Mouse (Mus musculus): Measurements from ENCODE around the gene Gm13271.
"Not testable (repeated sequence)": the region's sequence is repeated elsewhere in the genome, so short reads cannot be mapped to it uniquely, and the experiment has no call there.

The Gm13271 gene

DNA sequence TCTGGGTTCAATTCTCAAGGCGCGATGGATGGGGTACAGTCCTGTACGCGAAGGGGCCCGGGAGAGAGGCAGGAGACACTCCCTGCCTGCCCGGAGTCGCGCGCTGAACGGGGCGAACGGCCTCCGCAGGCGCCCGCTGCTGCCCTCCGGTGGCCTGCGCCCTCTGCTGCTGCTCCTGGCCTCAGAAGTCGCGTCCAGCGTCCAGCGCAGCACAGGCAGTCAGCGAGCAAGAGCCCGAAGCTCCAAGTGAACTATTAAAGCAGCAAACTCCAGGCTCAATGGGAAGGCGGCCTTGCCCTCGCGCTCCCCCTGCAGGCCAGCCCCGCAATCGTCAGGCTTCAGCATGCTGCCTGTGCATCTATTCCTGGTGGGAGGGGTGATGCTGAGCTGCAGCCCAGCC, 5.8 kb downstream of the Gm13271 start:
- not testable (repeated sequence) for DNase-seq (ENCODE audit: extremely low read depth, low read depth)

- DNase-seq (ENCODE audit: extremely low read depth, low read depth) = not testable (repeated sequence)
These were observed 7.1 kb downstream of the Gm13271 start for GRCm38 (mm10) chr4:88761776-88762175.

DNA sequence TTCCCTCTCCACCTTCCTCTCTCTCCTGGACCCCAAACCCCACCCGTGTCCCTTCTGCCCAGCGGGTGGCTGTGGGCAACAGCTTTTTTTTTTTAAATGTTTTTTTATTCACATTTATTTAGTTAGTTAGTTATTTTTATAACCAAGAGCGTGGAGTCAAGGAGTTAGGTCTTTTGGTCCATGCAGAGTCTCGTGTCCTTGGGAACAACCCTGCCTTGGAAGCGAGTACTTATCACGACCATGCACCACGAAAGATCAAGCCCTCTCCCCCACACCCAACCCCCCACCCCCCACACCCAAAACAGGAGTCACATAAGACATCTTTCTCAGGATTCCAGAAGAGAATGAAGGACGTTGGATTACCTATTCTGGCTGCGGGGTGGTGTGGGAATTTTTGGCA, 7.7 kb downstream of the Gm13271 start:
- not testable (repeated sequence) for DNase-seq (ENCODE audit: extremely low read depth, low read depth)

GRCm38 (mm10) chr4:88763384-88764018, 8.8 kb downstream of the Gm13271 start:
- DNase-seq (ENCODE audit: extremely low read depth, low read depth) = not testable (repeated sequence)

DNA sequence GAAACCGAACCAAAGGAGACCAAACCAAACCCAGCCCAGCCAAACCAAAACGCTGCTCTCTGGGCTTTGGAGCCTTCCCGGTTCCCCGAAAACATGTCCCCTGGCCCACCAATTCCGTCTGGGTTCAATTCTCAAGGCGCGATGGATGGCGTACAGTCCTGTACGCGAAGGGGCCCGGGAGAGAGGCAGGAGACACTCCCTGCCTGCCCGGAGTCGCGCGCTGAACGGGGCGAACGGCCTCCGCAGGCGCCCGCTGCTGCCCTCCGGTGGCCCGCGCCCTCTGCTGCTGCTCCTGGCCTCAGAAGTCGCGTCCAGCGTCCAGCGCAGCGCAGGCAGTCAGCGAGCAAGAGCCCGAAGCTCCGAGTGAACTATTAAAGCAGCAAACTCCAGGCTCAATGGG, 18.9 kb downstream of the Gm13271 start, which contains the start of gene Gm13290:
Gene Gm13290, plus strand, starts transcription at position 301 of the 400 bp plus-strand sequence.
- DNase-seq (ENCODE audit: extremely low read depth, low read depth) = not testable (repeated sequence)

GRCm38 (mm10) chr4:88776622-88777021, 22.0 kb downstream of the Gm13271 start, which contains the start of gene Gm13289:
Gene Gm13289, plus strand, starts transcription at chr4:88776922.
- not testable (repeated sequence) for DNase-seq (ENCODE audit: extremely low read depth, low read depth)

GRCm38 (mm10) chr4:88779550-88779949, 24.9 kb downstream of the Gm13271 start, which contains the start of gene Gm13272:
Gene Gm13272, plus strand, starts transcription at chr4:88779850.
- DNase-seq (ENCODE audit: extremely low read depth, low read depth) = not testable (repeated sequence)

GRCm38 (mm10) chr4:88780320-88780719, 25.7 kb downstream of the Gm13271 start:
- not testable (repeated sequence) for DNase-seq (ENCODE audit: extremely low read depth, low read depth)

- not testable (repeated sequence) for DNase-seq (ENCODE audit: extremely low read depth, low read depth)
These were observed 27.2 kb downstream of the Gm13271 start, which contains the start of gene Ifnz for GRCm38 (mm10) chr4:88781831-88782230. Gene Ifnz, plus strand, starts transcription at chr4:88782131.

GRCm38 (mm10) chr4:88782335-88782734, 27.7 kb downstream of the Gm13271 start:
- DNase-seq (ENCODE audit: extremely low read depth, low read depth) = not testable (repeated sequence)

GRCm38 (mm10) chr4:88785409-88785808, 30.7 kb downstream of the Gm13271 start, which contains the start of gene Gm13276:
Gene Gm13276, plus strand, starts transcription at chr4:88785709.
- DNase-seq (ENCODE audit: extremely low read depth, low read depth) = not testable (repeated sequence)

DNA sequence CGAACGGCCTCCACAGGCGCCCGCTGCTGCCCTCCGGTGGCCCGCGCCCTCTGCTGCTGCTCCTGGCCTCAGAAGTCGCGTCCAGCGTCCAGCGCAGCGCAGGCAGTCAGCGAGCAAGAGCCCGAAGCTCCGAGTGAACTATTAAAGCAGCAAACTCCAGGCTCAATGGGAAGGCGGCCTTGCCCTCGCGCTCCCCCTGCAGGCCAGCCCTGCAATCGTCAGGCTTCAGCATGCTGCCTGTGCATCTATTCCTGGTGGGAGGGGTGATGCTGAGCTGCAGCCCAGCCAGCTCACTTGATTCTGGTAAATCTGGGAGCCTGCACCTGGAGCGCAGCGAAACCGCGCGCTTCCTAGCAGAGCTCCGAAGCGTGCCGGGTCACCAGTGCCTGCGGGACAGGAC, 33.7 kb downstream of the Gm13271 start, which contains the start of gene Gm13277:
Gene Gm13277, plus strand, starts transcription at position 231 of the 400 bp plus-strand sequence.
- not testable (repeated sequence) for DNase-seq (ENCODE audit: extremely low read depth, low read depth)

GRCm38 (mm10) chr4:88791250-88791649, 36.6 kb downstream of the Gm13271 start, which contains the start of gene Gm13278:
Gene Gm13278, plus strand, starts transcription at chr4:88791550.
- DNase-seq (ENCODE audit: extremely low read depth, low read depth) = not testable (repeated sequence)

- not testable (repeated sequence) for DNase-seq (ENCODE audit: extremely low read depth, low read depth)
These were observed 39.4 kb downstream of the Gm13271 start, which contains the start of gene Gm13275 for GRCm38 (mm10) chr4:88793936-88794675. Gene Gm13275, plus strand, starts transcription at chr4:88794487.

GRCm38 (mm10) chr4:88797097-88797496, 42.4 kb downstream of the Gm13271 start, which contains the start of gene Gm13279:
Gene Gm13279, plus strand, starts transcription at chr4:88797397.
- not testable (repeated sequence) for DNase-seq (ENCODE audit: extremely low read depth, low read depth)

DNA sequence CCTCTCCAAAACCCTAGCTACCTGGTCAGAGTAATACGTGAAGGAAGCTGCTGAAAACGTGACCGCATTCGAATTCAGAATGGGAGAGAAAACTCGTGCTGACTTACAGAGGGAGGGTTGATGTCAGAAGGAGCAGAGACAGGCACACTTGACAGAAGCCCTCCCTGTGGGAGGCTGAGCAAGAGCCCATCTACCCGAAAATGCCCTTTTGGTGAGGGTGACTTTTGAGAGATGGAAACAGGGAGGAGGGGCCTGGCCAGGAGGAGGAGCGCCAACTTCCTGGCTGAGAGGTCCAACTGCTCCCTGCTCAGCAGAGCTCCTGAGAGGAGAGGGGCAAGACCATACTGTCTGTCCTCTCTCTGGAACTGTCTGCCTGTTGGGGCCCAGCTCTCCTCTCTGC, 44.7 kb downstream of the Gm13271 start, which contains the start of gene Gm13285:
Gene Gm13285, plus strand, starts transcription at position 301 of the 400 bp plus-strand sequence.
- not testable (repeated sequence) for DNase-seq (ENCODE audit: extremely low read depth, low read depth)

DNA sequence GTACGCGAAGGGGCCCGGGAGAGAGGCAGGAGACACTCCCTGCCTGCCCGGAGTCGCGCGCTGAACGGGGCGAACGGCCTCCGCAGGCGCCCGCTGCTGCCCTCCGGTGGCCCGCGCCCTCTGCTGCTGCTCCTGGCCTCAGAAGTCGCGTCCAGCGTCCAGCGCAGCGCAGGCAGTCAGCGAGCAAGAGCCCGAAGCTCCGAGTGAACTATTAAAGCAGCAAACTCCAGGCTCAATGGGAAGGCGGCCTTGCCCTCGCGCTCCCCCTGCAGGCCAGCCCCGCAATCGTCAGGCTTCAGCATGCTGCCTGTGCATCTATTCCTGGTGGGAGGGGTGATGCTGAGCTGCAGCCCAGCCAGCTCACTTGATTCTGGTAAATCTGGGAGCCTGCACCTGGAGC, 48.3 kb downstream of the Gm13271 start, which contains the start of gene Gm13287:
Gene Gm13287, plus strand, starts transcription at position 301 of the 400 bp plus-strand sequence.
- DNase-seq (ENCODE audit: extremely low read depth, low read depth) = not testable (repeated sequence)
